Mouse (Mus musculus) liver, postnatal 0 days (tissue): Measurements from ENCODE around the gene Cers5.

Experiments
- CTCF ChIP-seq: sonication (generic); IDR thresholded peaks from 2 replicates; pipeline ENCODE4 v1.5.1; 2016; ENCODE audit warnings: antibody characterized with exemption, low read depth
- EP300 ChIP-seq: IDR thresholded peaks from 2 replicates; pipeline ENCODE4 v1.6.1; 2016; ENCODE audit warnings: antibody characterized with exemption, low read depth, mild to moderate bottlenecking

GRCm38 (mm10) chr15:99736675-99737074, 36.0 kb downstream of the Cers5 start:
- no peak for TF ChIP-seq CTCF
- no peak for TF ChIP-seq EP300
